Comparison of ENCODE assay signal across 32 mouse cellular contexts in genomic region chr4:10607855-10608576, GRCm38 (mm10).
"Had no signal": no experiment of that assay in that cellular context is flagged by ENCODE, and none has a peak within 500 bp of the region (broad histone marks: within the 10 kb centered on the region; RNA-seq: fewer than 3 reads in every experiment).

No protein-coding gene starts in this region.

- H3K9me3 ChIP-seq: limb, embryonic 10.5 days; limb, embryonic 12.5 days; limb, embryonic 13.5 days; limb, embryonic 15.5 days; liver, embryonic 12.5 days; liver, embryonic 13.5 days; liver, embryonic 15.5 days; lung, embryonic 15.5 days; midbrain, embryonic 10.5 days; midbrain, embryonic 13.5 days; midbrain, embryonic 15.5 days; neural tube, embryonic 12.5 days had no signal

- H3K4me3 ChIP-seq: limb, embryonic 10.5 days; limb, embryonic 12.5 days; limb, embryonic 13.5 days; limb, embryonic 15.5 days; liver, embryonic 12.5 days; liver, embryonic 13.5 days; liver, embryonic 15.5 days; lung, embryonic 15.5 days; megakaryocyte, embryonic 14.5 days; midbrain, embryonic 10.5 days; midbrain, embryonic 12.5 days; midbrain, embryonic 13.5 days; midbrain, embryonic 15.5 days; myocyte; neural tube, embryonic 12.5 days had no signal

- H3K4me2 ChIP-seq: limb, embryonic 12.5 days; limb, embryonic 13.5 days; limb, embryonic 15.5 days; liver, embryonic 11.5 days; liver, embryonic 12.5 days; liver, embryonic 13.5 days; liver, embryonic 15.5 days; lung, embryonic 14.5 days; lung, embryonic 15.5 days; midbrain, embryonic 11.5 days; midbrain, embryonic 12.5 days; midbrain, embryonic 13.5 days; midbrain, embryonic 15.5 days; neural tube, embryonic 12.5 days had no signal

- ATAC-seq: liver, embryonic 12.5 days; liver, postnatal 0 days; lung, postnatal 0 days; midbrain, embryonic 13.5 days; midbrain, embryonic 15.5 days; midbrain, embryonic 16.5 days had no signal

- H3K27ac ChIP-seq: limb, embryonic 10.5 days; limb, embryonic 12.5 days; limb, embryonic 13.5 days; limb, embryonic 15.5 days; liver, embryonic 12.5 days; liver, embryonic 13.5 days; liver, embryonic 14.5 days; liver, embryonic 15.5 days; lung, embryonic 15.5 days; macrophage; midbrain, embryonic 10.5 days; midbrain, embryonic 12.5 days; midbrain, embryonic 13.5 days; midbrain, embryonic 15.5 days; neural tube, embryonic 12.5 days had no signal

- H3K36me3 ChIP-seq: limb, embryonic 10.5 days; limb, embryonic 12.5 days; limb, embryonic 13.5 days; limb, embryonic 15.5 days; liver, embryonic 12.5 days; liver, embryonic 13.5 days; liver, embryonic 15.5 days; lung, embryonic 15.5 days; midbrain, embryonic 10.5 days; midbrain, embryonic 12.5 days; midbrain, embryonic 13.5 days; midbrain, embryonic 15.5 days; neural tube, embryonic 12.5 days had no signal

- H3K27me3 ChIP-seq: limb, embryonic 12.5 days; limb, embryonic 15.5 days; liver, embryonic 12.5 days; liver, embryonic 13.5 days; liver, embryonic 15.5 days; lung, embryonic 15.5 days; megakaryocyte, embryonic 14.5 days; midbrain, embryonic 12.5 days; midbrain, embryonic 13.5 days; midbrain, embryonic 15.5 days; neural tube, embryonic 12.5 days had no signal

- H3K9ac ChIP-seq: limb, embryonic 12.5 days; limb, embryonic 13.5 days; limb, embryonic 15.5 days; liver, embryonic 12.5 days; liver, embryonic 13.5 days; liver, embryonic 14.5 days; liver, embryonic 15.5 days; liver, postnatal 0 days; lung, embryonic 14.5 days; lung, embryonic 15.5 days; midbrain, embryonic 12.5 days; midbrain, embryonic 13.5 days; midbrain, embryonic 15.5 days; neural tube, embryonic 12.5 days had no signal

- DNase-seq: left cerebral cortex, postnatal 4 days; liver; liver, embryonic 13.5 days; liver, postnatal 0 days; lung, adult 18-20 months; lung, adult 2 months; lung, embryonic 14.5 days; lung, postnatal 10 days; lung, postnatal 14 days; lung, postnatal 36 days; lung, postnatal 4 days; midbrain, embryonic 14.5 days had no signal

- H3K4me1 ChIP-seq: liver, embryonic 12.5 days; liver, embryonic 13.5 days; liver, embryonic 15.5 days; megakaryocyte, embryonic 14.5 days; midbrain, embryonic 10.5 days; midbrain, embryonic 12.5 days; midbrain, embryonic 13.5 days; midbrain, embryonic 15.5 days; neural tube, embryonic 12.5 days had no signal
